Mouse (Mus musculus): ENCODE measurements around the gene Tstd2.

Tstd2 gene

DNA sequence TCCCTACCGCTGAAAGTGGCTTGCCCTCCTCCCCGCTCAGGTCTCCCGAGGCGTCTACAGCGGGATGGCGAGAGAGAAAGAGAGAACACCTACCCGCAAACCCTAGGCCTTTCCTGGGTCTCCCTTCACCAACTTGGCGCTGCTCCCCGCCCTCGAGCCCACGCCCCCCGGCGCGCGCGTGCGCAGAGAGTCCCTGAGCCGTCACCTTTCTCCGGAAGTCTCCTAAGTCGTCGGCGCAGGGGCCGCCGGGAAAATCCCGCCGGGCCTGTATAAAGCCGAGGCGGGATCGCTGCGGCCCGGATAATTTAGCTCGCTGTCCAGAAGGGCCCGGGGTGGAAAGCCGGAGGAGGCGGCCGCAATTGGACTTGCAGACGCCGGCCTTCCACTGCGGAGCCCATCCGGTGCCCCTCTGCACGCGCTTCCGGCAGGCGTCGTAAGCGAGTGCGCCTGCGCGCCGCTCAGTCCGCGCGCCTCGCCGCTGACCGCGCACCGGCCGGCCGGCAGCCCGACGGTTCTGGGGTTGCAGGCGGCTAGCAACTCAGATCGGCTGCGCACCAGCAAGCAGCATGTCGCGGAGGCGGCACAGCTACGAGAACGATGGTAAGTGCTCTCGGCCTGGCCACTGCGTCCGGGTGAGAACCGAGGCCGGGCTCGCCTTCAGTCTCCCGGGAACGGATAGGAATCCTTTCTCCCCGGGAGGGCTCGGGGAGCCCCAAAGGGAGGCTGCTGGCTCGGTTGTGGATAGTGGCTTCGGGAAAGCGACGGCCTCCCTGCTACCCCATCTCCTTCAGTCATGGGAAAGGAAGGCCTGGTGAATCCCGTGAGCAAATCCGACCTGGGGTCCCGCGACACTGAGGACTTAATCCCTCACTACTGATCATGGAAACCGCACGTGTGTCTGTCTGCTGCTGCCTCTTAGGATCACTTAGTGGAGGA, at the start of gene Tstd2, which contains the start of gene Ncbp1:
Tstd2 (minus strand) TSS at position 408 of the 936 bp plus-strand sequence.
Ncbp1 (plus strand) TSS at position 327 of the 936 bp plus-strand sequence.
- peak; percentile 87 for DNase-seq (ENCODE audit: low spot score)

DNA sequence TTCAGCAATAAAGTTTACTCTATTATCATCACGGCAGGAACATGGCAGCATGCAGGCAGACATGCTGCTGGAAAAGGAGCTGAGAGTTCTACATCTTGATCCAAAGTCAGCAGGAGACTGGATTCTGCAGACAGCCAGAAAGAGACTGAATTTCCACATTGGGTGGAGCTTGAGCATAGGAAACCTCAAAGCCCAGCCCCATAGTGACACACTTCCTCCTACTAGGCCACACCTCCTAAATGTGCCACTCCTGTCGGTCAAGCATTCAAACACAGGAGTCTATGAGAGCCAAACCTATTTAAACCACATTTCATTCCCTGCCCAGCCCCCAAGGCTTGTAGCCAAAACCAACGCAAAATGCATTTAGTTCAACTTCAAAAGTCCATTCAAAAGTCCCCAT, 48.0 kb upstream of the Tstd2 start:
- DNase-seq (ENCODE audit: low spot score): no peak

DNA sequence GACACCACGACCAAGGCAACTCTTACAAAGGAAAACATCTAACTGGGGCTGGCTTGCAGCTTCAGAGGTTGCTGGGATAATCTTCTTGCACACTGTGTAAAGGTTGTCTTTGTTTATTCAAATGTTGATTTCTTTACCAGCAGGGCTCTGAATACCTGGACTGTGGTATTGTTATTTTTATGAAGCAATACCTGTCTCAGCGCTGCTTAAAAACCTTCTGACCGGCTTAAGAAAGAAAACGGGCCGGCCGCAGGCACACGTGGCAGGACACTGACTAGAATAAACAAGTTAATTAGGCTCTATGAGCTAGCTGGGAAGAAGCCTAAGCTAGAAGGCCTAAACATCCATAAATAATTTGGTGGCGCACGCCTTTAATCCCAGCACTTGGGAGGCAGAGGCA, 47.4 kb upstream of the Tstd2 start:
- DNase-seq (ENCODE audit: low spot score): no peak

DNA sequence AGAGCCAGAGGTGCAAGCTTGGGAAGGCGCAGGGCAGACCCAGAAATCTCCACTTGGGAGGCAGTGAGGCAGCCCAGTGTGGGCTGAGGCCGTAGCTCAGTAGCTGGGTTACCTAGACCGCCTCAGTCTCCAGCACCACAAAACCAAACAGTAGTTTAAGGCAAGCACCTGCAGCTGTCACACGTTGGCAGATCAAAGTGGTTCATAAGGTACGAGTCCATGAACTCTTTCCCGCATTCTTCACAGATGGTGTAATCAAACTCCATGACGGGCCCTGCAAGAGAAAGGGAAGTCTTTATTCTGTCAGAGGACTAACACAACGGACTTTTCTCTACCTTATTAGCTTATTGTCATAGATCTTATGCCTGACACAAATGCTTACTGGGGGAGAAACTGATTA, 46.9 kb upstream of the Tstd2 start:
- DNase-seq (ENCODE audit: low spot score): no peak

DNA sequence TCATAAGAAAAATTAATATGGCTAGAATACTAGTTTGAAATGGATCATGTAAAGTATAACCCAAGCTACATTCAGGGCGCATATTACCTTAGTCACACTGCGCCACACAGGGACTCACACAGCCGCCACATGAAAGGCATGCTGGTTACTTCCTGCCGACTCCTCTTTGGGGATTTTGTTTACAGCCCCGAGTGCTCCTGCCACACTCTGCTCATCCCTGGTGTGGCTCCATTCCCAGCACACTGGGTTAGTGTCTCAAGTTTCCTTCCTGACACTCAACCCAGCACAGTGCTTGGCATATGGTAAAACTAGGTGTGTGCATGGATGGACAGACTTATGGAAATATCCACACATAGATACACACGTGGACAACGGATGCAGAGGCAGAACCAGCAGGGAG, 43.7 kb upstream of the Tstd2 start:
- DNase-seq (ENCODE audit: low spot score): no peak

DNA sequence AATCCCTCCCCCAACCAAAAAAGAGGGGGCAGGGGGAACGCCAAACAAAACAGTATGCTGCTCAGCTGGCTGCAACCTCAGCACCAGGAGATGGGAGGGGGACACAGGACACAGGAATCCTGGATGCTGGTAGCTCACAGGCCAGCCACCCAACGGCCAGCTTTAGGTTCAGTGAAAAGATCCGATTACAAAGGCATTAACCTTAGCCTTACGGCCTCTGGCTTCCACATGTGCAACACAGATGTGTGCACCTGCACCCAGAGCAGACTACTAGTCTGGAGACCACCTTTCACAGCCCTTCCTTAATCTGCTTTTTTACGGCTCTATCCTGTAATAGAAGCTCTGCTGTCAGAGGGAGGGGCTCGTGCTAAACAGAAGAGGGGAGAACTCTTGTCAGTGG, 42.7 kb upstream of the Tstd2 start:
- DNase-seq (ENCODE audit: low spot score): no peak

DNA sequence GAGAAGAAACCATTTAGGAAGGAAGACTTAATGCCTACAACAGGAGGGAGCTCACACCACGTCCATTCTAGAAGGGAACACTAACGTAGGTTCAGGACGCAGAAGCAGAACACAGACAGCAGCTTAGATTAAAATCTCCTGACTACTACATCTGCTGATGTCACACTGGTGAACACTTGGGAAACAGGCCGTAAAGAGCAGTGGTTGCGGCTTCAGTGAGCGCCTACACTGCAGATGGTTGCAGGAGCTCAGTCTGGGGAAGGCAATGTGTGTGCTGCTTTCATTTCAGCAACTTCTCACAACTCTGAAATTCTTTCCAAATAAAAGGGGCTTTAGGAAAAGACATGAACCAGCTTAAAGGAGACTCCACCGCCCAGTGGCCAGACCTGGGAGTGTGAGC, 39.0 kb upstream of the Tstd2 start:
- no peak for DNase-seq (ENCODE audit: low spot score)

DNA sequence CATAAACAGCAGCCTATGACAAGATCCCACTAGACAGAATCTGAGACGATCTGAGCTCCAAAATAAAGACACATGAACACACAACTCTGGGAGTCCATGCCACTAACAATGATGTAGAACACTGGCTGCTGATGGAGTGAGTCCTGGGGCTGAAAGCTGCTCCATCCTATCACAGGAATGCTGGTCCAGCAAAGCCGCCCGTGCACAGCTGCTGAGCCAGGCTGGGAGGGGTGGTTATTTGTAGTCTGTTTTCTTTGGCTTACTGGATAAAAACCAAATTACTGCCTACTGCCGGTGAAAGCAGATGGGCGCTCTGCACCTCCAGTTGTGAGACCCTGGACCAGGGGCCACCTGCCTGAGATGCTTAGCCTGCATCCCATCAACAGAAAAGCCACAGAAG, 38.5 kb upstream of the Tstd2 start:
- no peak for DNase-seq (ENCODE audit: low spot score)

DNA sequence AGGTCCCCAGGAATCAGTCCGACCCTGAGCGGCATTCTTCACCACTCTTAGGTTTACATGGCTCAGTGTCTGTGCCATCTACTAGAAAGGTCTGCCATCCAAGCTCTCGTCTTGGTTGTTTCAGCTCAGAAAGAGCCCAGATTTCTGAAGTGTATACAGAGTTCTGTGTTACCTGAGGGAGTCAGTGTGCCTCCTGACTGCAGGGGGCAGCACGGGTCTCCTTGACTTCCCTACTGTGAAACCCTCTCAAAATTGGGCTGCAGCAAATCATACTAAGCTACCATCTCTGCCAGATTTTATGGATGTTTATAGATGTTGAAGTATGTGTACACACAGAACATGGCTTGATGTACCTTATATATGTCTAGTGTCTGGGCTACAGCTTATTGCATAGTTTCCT, 37.8 kb upstream of the Tstd2 start:
- no peak for DNase-seq (ENCODE audit: low spot score)

DNA sequence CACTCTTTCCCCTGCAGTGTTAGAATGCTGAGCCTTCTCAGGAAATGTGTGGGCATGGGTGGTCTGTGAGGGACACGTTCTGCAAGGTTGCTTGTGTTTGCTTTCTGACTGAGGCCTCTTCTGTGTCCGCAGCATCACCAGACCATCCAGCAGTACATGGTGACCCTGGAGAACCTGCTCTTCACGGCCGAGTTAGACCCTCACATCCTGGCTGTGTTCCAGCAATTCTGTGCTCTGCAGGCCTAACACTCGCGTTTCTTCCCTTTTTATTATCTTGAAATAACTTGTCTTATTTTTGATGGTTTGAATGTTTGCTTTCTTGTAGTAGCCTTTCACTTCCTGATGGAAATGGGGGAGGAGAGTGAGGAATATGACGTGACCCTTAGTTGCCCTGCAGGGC, 33.3 kb upstream of the Tstd2 start:
- no peak for DNase-seq (ENCODE audit: low spot score)

DNA sequence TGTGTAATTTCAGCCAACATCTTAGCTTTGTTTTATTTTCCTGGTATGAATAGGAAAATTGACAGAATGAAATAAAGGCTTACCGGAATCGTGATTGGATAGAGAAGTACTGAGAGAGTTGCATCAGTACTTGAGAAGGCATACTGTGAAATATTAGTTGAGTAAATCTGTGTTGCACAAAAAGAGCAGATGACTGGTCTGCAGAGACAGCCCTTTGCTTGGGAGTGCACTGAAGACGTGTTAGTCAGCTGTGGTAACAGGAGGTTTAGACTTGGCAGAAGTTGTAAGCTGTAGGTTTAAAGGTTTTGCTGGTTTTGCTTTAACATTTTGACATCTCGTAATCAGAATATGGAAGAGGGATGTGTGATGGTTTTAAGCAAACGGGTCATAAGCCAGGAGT, 27.3 kb upstream of the Tstd2 start:
- DNase-seq (ENCODE audit: low spot score): no peak

DNA sequence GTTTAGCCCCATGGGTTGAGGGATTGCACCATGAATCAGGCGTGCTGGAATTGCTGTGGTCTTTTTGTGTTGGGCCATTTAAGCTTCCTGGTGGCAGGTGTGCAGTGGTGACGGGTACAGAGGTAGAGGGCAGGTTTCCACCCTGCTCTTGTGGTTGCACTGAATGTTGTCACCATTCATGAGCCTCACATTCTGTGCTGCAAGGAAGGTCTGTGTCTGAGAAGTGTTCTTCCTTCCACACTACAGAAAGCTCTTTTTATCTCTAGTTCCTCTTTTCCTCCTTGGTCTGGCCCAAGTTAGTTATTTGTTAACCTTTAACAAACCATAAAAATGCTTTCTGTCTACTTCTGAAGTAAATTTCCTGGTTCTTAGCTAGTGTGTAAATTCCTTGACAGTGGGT, 25.5 kb upstream of the Tstd2 start:
- no peak for DNase-seq (ENCODE audit: low spot score)

DNA sequence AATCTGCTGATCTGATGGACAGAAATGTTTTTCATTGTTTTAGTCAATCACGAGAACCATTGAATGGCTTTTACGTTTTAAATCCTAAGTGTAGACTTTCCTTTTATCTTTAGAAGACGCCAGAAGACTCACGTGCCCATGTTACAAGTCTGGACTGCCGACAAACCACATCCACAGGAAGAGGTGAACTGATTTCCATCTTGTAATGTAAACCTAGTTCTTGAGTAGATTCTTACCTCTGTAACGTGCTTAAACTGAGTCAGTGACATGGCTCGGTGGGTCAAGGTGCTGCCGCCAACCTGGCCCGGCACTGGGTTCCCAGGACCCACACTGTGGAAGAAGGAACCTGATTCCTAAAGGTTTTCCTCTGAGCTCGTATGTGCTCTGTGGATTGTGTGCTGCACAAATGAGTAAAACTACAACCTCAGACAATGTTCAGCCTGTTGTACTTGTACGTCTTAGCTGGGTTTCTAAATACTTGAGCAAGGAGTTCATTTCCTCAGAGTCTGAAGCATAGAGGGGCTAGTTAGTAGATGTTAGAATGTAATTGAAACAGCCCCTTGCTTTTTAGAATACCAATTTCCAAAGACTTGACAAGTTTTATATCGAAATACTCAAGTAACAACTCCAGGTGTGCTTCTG, 13.5 kb upstream of the Tstd2 start:
- DNase-seq (ENCODE audit: low spot score): no peak

DNA sequence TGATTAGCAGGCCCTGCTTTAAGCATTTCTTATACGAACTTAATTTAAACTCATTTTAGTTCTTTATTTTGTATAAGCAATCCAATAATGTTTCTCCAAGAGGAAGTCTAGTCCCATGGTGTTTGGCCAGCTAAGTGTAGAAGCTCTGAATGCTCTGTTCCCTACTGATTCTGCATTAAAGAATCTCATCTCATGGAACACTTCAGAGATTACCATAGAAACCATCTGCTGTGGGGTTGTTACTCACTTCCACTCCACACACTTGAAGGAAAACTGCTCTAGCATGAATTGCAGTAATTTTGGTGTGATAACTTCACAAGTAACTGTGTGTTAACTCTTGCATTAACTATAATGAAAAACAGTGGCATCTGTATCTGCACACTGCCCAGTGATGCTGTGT, 8.4 kb upstream of the Tstd2 start:
- DNase-seq (ENCODE audit: low spot score): no peak

DNA sequence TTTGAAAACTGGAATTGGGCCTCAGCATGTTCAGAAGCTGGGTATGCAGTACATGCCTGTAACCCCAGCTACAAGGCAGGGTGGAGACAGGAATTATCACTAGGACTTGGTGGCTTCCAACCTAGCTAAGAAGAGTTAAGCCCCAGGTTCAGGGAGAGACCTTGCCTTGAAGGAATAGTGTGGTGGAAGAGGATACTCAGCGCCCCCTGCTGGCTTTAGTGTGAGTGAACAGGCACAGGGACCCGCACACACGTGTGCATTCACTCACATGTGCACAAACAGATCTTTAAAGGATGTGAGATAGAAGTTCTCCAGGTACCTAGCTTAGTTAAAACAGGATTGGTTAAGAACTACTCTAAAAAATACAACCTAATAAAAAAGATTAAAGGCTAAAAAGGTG, 5.8 kb upstream of the Tstd2 start:
- DNase-seq (ENCODE audit: low spot score): no peak

DNA sequence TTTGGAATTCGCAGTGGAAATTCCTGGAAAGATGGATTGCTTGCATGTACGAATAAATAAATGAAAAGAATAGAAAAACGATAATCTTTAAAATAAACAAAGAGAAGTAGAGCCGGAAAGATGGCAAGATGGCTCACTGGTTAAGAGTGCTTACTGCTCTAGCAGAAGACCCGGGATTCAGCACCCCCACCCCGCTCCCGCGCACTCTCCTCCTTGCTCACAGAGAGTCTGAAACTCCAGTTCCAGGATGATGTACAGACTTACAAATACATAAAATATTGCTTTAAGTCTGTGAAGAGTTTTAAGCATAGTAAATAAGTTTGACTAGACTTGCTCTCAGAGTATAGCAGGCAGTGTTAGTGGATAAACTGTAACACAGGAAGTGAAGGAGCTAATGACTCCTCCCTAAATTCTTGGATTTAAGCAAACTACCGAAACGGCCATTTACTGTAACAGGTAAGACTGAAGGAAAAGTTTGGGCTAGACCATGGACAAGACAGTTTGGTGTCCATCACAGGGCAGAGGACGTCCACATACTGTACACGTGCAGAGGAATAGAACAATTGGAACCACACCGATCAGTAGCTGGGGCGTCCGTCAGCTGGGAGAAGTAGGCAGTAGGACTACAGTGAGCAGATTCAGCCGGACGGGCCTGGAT, 736 bp downstream of the Tstd2 start:
- no peak for DNase-seq (ENCODE audit: low spot score)

DNA sequence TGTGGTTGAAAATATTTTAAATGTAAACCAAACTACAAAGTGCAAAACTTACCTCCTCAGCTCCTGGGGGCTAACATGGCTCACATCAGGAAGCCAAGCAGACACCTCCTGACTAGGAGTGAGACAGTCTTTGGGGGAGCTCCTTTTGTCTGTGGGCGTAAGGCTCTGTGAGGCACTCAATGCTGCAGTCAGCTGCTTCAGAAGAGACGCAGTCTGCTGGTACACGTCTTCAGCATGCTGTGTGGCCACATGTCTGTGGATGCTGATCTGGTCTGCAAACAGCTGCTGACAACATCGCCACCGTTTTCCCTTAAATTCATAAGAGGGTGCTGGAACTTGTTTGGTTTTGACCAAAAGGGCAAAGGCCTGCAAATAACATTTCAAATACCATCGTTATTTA, 6.7 kb downstream of the Tstd2 start:
- no peak for DNase-seq (ENCODE audit: low spot score)

DNA sequence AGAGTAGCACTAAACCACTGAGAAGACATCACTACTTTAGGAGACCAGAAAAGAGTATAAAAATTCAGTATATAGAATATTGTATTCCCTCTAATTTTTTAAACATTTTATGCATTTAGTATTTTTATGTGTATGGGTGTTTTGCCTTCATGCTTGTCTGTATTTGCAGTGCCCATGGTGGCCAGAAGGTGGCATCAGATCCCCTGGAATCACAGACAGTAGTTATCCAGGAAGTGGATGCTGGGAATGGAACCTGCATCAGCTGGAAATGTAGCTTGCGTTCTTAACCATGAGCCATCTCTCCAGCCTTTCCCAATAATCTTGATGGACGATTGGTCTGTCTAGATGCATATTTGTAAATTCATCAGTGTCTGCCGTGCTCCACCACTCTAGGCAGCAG, 8.3 kb downstream of the Tstd2 start:
- DNase-seq (ENCODE audit: low spot score): no peak

DNA sequence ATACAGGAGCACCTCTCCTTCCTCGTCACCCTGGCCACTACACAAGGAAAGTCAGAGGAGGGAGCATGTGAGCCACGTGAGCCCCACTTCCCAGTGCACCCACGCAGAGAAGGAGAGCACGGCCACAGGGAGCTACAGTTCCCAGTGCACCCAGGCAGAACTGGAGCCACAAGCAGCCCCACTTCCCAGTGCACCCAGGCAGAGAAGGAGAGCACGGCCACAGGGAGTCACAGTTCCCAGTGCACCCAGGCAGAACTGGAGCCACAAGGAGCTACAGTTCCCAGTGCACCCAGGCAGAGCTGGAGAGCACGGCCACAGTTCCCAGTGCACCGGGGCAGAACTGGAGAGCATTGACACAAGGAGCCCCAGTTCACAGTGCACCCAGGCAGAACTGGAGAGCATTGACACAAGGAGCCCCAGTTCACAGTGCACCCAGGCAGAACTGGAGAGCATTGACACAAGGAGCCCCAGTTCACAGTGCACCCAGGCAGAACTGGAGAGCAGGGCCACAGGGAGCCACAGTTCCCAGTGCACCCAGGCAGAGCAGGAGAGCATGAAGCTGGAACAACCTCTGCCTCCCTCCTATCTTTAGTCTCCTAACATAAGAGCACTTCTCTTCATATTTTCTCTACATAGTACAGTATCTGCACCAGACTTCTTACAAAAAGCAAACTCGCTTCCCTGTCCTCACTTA, 9.0 kb downstream of the Tstd2 start:
- no peak for DNase-seq (ENCODE audit: low spot score)

DNA sequence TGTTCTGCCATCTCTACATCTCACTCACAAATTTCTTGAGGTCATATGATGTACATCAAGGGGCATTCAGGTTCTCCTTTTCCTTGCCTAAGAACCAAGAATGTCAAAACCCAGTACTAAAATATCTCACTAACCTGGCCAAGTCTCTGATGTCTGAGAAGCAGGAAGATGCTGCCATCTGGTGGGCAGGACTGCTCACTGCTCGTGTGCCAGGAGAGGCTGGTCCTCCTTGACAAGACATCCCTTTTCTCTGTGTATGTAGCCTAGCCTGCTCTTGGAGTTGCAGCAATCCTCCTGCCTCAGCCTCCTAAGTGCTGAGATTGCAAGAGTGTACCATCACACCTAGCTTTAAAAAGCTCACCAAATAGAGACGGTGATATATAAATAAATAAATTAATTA, 12.0 kb downstream of the Tstd2 start:
- peak; percentile 73 for DNase-seq (ENCODE audit: low spot score)

DNA sequence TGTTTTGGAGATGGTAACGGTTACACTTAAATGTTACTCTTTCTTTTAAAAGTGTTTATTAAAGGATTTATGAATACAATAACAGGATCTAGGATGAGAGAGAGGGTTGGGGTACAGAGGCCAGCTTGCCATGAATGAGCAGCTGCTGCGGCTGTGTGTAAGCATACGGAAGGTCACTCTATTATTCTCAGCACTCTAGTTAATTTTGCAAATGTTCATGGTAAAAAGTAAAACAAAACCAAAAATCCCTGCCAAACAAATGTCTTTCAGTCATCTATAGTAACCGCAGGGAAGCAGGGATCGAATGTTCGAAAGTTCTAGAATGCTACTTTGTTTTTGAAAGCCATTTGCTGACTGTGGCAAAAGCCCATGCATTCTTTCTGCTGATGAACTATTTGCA, 15.1 kb downstream of the Tstd2 start:
- DNase-seq (ENCODE audit: low spot score): no peak

DNA sequence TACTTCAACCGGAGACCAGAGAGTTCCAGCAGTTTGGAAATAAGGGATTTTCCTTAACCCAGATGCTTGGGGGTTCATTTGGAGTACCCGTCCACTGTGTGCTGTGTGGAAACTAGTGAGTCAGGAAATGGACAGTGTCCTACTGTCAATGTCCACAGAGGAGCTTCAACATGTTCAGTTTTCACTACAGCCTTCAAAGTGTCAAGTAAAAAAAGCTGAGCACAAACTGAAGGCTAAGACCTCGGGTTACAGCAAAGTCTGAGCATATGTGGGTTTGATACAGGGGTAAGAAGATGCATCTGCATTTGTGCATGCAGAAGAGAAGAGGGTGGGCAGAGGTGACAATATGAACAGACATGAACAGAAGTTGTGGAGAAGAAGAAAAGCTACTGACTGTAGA, 17.7 kb downstream of the Tstd2 start:
- DNase-seq (ENCODE audit: low spot score): no peak
